Mouse (Mus musculus) MEL (cell line): ENCODE data around the gene Fgg. TPM values are rescaled to one million over a fixed set of nuclear protein-coding genes. Genes with fewer than 3 reads are reported as not detected.
A peak's percentile ranks its signal among the peaks of the same experiment; 100 is the strongest.

Source experiments
- DNase-seq: peaks from one replicate; pipeline ENCODE4 v3.0.0; 2011; ENCODE audit warnings: low read depth, low spot score
- H3K27ac ChIP-seq: 2 replicates; pipeline ENCODE4 v1.5.1; 2012; ENCODE audit warnings: low read depth, mild to moderate bottlenecking, control low read depth, low read length, moderate library complexity; ENCODE audit not compliant: control insufficient read depth
- H3K27me3 ChIP-seq, 2 experiments: fragments of 150-350 bp in 1 of 2; sonication (generic) in 1 of 2; 2 replicates each; pipeline ENCODE4 v1.6.1; 2012; ENCODE audit warnings: low read length in 2 of 2, mild to moderate bottlenecking in 2 of 2, improper control_type of control experiment in 1 of 2, moderate library complexity in 1 of 2; ENCODE audit not compliant: insufficient read depth in 2 of 2, control insufficient read depth in 1 of 2
- H3K36me3 ChIP-seq, 2 experiments: 2 replicates each; pipeline ENCODE4 v1.6.1; 2012 to 2014; ENCODE audit warnings: low read length in 2 of 2, improper control_type of control experiment in 1 of 2, inconsistent platforms in 1 of 2, mild to moderate bottlenecking in 1 of 2; ENCODE audit not compliant: insufficient read depth in 2 of 2, control insufficient read depth in 1 of 2
- H3K4me1 ChIP-seq, 2 experiments: fragments of 150-350 bp in 1 of 2; sonication (generic) in 1 of 2; 2 replicates each; pipeline ENCODE4 v1.6.1; 2012; ENCODE audit warnings: low read length in 2 of 2, improper control_type of control experiment in 1 of 2, mild to moderate bottlenecking in 1 of 2; ENCODE audit not compliant: insufficient read depth in 2 of 2, control insufficient read depth in 1 of 2
- H3K4me3 ChIP-seq, 2 experiments: fragments of 150-350 bp in 1 of 2; sonication (generic) in 1 of 2; 2 replicates each; pipeline ENCODE4 v1.5.1; 2012; ENCODE audit warnings: low read depth in 2 of 2, low read length in 2 of 2, mild to moderate bottlenecking in 2 of 2, moderate library complexity in 2 of 2, control low read depth in 1 of 2, improper control_type of control experiment in 1 of 2; ENCODE audit not compliant: control insufficient read depth in 1 of 2, insufficient read depth in 1 of 2
- H3K79me2 ChIP-seq: 2 replicates; pipeline ENCODE4 v1.6.1; 2012; ENCODE audit warnings: mild to moderate bottlenecking, low read length, moderate library complexity; ENCODE audit not compliant: control insufficient read depth, poor library complexity, insufficient read depth
- H3K9ac ChIP-seq: 2 replicates; pipeline ENCODE4 v1.6.1; 2012; ENCODE audit warnings: low read depth, mild to moderate bottlenecking, control low read depth, low read length, moderate library complexity; ENCODE audit not compliant: control insufficient read depth, poor library complexity, severe bottlenecking
- H3K9me3 ChIP-seq: fragments of 150-350 bp; sonication (generic); replicated peaks from 2 replicates; pipeline ENCODE4 v1.6.1; 2012; ENCODE audit warnings: mild to moderate bottlenecking, low read length, improper control_type of control experiment, moderate library complexity; ENCODE audit not compliant: insufficient read depth
- BHLHE40 ChIP-seq: IDR thresholded peaks from 2 replicates; pipeline ENCODE4 v1.6.1; 2012; ENCODE audit warnings: low read depth, mild to moderate bottlenecking, inconsistent platforms, low read length, improper control_type of control experiment, borderline replicate concordance
- CTCF ChIP-seq, 3 experiments: IDR thresholded peaks in 2 of 3; conservative IDR thresholded peaks in 1 of 3; 2 replicates each; pipeline ENCODE4 v1.5.1; 2011 to 2012; ENCODE audit warnings: low read length in 3 of 3, low read depth in 2 of 3, mild to moderate bottlenecking in 2 of 3, improper control_type of control experiment in 1 of 3, inconsistent platforms in 1 of 3, mixed read lengths in 1 of 3, moderate library complexity in 1 of 3; ENCODE audit not compliant: control insufficient read depth in 1 of 3, insufficient read depth in 1 of 3, poor library complexity in 1 of 3, severe bottlenecking in 1 of 3
- GATA1 ChIP-seq: IDR thresholded peaks from 2 replicates; pipeline ENCODE4 v1.6.1; 2011; ENCODE audit warnings: low read depth, low read length, improper control_type of control experiment
- MEF2A ChIP-seq: IDR thresholded peaks from 2 replicates; pipeline ENCODE4 v1.6.1; 2014; ENCODE audit warnings: low read depth, mild to moderate bottlenecking, inconsistent platforms, low read length, improper control_type of control experiment; ENCODE audit not compliant: poor library complexity, insufficient replicate concordance, severe bottlenecking; ENCODE audit errors: extremely low read depth
- MXI1 ChIP-seq: IDR thresholded peaks from 2 replicates; pipeline ENCODE4 v1.6.1; 2011; ENCODE audit warnings: mild to moderate bottlenecking, low read depth, low read length, improper control_type of control experiment
- MYB ChIP-seq: IDR thresholded peaks from 2 replicates; pipeline ENCODE4 v1.6.1; 2011; ENCODE audit warnings: mild to moderate bottlenecking, low read depth, low read length, improper control_type of control experiment
- MYC ChIP-seq: IDR thresholded peaks from 2 replicates; pipeline ENCODE4 v1.6.1; 2011; ENCODE audit warnings: low read depth, mild to moderate bottlenecking, low read length, improper control_type of control experiment, moderate library complexity
- POLR2AphosphoS2 ChIP-seq: IDR thresholded peaks from 2 replicates; pipeline ENCODE4 v1.6.1; 2011; ENCODE audit warnings: low read length, improper control_type of control experiment
- POLR2AphosphoS5 ChIP-seq: IDR thresholded peaks from 2 replicates; pipeline ENCODE4 v1.6.1; 2012; ENCODE audit warnings: low read depth, borderline replicate concordance, mild to moderate bottlenecking, inconsistent platforms, low read length, moderate library complexity, mixed read lengths
- RAD21 ChIP-seq: IDR thresholded peaks from 2 replicates; pipeline ENCODE4 v1.6.1; 2011; ENCODE audit warnings: mild to moderate bottlenecking, low read depth, low read length, improper control_type of control experiment
- SIN3A ChIP-seq: IDR thresholded peaks from 2 replicates; pipeline ENCODE4 v1.6.1; 2012; ENCODE audit warnings: low read length, improper control_type of control experiment, inconsistent platforms
- SMC3 ChIP-seq: IDR thresholded peaks from 2 replicates; pipeline ENCODE4 v1.6.1; 2011; ENCODE audit warnings: low read depth, low read length, improper control_type of control experiment
- ZC3H11A ChIP-seq: IDR thresholded peaks from 2 replicates; pipeline ENCODE4 v1.6.1; 2012; ENCODE audit warnings: low read depth, mild to moderate bottlenecking, inconsistent platforms, low read length, improper control_type of control experiment
- ZNF384 ChIP-seq: IDR thresholded peaks from 2 replicates; pipeline ENCODE4 v1.6.1; 2012; ENCODE audit warnings: low read depth, mild to moderate bottlenecking, inconsistent platforms, low read length, improper control_type of control experiment
- polyA plus RNA-seq, 2 experiments: library from polyadenylated mRNA; stranded (reverse) in 1 of 2; unstranded in 1 of 2; fragments of >175 nt in 1 of 2; fragments of >200 nt in 1 of 2; gene quantifications; 2 replicates each; pipeline versions ENCODE4 v1.2.1 to v1.2.4; 2012; ENCODE audit warnings: low replicate concordance in 2 of 2, low read depth in 1 of 2; ENCODE audit not compliant: insufficient read length in 2 of 2, insufficient read depth in 1 of 2, missing spikeins in 1 of 2
- total RNA-seq: library from RNA; depleted of rRNA; stranded (reverse); fragments of 300-350 nt; gene quantifications from 2 replicates; pipeline ENCODE4 v1.2.3, GENCODE M21; 2012

Gene Fgg
- total and polyA plus RNA-seq, 3 experiments: not detected

DNA sequence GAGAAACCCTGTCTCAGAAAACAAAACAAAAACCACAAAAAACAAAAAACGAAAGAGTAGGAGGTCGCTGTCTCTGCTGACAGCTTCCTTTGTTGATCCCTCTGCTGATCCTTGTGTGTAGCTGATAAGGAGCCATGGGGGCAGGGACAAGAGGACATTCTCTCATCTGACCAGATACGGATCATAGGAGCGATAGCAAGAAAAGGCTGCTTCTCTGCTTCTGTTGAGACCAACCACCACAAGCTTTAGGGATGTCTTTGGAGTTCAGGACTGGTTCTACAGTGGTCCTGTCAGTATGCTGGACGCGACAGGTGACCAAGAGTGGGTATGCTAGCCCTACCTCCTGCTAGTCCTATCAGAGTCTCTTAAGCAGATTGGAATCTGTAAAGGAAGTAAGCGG, 45.6 kb downstream of the Fgg start:
- DNase-seq: no peak
- peaks cover 0 to 6% of the 10 kb centered on the region in 2 experiments; a peak in 2 of 4 replicates for H3K36me3 ChIP-seq
- no peak overlapping the region for H3K27ac ChIP-seq
- no peak overlapping the region for H3K9ac ChIP-seq
- H3K4me3 ChIP-seq: no peak overlapping the region
- peaks cover 0 to 5% of the 10 kb centered on the region in 2 experiments; a peak in 1 of 4 replicates for H3K4me1 ChIP-seq
- H3K9me3 ChIP-seq: no peaks in the 10 kb centered on the region
- H3K79me2 ChIP-seq: peaks cover 12% of the 10 kb centered on the region
- H3K27me3 ChIP-seq: no peaks in the 10 kb centered on the region; a peak in 2 of 4 replicates
- no peak for TF ChIP-seq POLR2AphosphoS2
- TF ChIP-seq SIN3A: no peak
- no peak for TF ChIP-seq MYC
- TF ChIP-seq GATA1: no peak

- no peaks in the 10 kb centered on the region; a peak in 2 of 4 replicates for H3K27me3 ChIP-seq
- peak; percentile 89 for TF ChIP-seq ZNF384
- TF ChIP-seq SMC3: peak; percentile 42
- TF ChIP-seq RAD21: peak; percentile 70
- TF ChIP-seq MEF2A: no peak
- peak; percentile 31; the same call in 1 of the 2 replicates for TF ChIP-seq ZC3H11A
- TF ChIP-seq POLR2AphosphoS5: no peak
- TF ChIP-seq CTCF (IDR thresholded peaks at IDR 0.05 in 2 of 3, conservative IDR thresholded peaks at IDR 0.05 in 1 of 3; ENCODE audit: control insufficient read depth in 1 of 3, insufficient read depth in 1 of 3, low read depth in 2 of 3, low read length in 3 of 3, poor library complexity in 1 of 3, severe bottlenecking in 1 of 3): peak in 2 of 3 experiments; percentile 49 to 65; a peak in 4 of 6 replicates
- TF ChIP-seq, all 39 proteins: peak for 5
- Histone ChIP-seq H3K4me1 (peaks cover 0 to 5% of the 10 kb centered on the region in 2 experiments; a peak in 1 of 4 replicates), H3K9me3 (no peaks in the 10 kb centered on the region), H3K9ac (peak overlapping the region; percentile 56), H3K27ac (no peak overlapping the region), H3K79me2 (peaks cover 12% of the 10 kb centered on the region), H3K4me3 (peak overlapping the region; percentile 52 to 70), H3K36me3 (peaks cover 0 to 6% of the 10 kb centered on the region in 2 experiments; a peak in 2 of 4 replicates)
- peak; percentile 72 for DNase-seq
Measured at GRCm38 (mm10) chr3:83053758-83054157, 46.2 kb downstream of the Fgg start.

DNA sequence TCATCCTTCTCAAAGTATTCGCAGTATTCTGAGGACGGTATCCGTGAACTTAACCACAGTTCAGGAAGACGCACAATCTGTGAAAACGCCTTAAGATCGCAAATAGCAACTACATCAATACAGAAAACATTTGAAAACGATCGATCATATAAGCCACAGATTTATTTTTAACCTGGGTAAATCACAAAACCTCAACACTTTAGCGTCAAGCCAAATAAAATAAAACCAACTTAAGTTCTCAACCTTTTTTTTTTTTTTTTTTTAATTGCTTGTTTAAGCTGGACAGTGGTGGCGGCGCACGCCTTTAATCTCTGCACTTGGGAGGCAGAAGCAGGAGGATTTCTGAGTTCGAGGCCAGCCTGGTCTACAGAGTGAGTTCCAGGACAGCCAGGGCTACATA, 47.2 kb downstream of the Fgg start:
- H3K36me3 ChIP-seq: peaks cover 0 to 6% of the 10 kb centered on the region in 2 experiments; a peak in 3 of 4 replicates
- peaks cover 12% of the 10 kb centered on the region for H3K79me2 ChIP-seq
- peaks cover 0 to 5% of the 10 kb centered on the region in 2 experiments; a peak in 1 of 4 replicates for H3K4me1 ChIP-seq
- no peak for DNase-seq
- no peaks in the 10 kb centered on the region; a peak in 1 of 4 replicates for H3K27me3 ChIP-seq
- H3K4me3 ChIP-seq: peak overlapping the region; percentile 53 to 70
- TF ChIP-seq MYB: no peak
- 0 out of 2 replicates have a peak, but pooled peaks have one; percentile 9 for TF ChIP-seq SIN3A
- no peak for TF ChIP-seq BHLHE40
- peak; percentile 17; the same call in 1 of the 2 replicates for TF ChIP-seq MXI1
- peak; percentile 75 for TF ChIP-seq ZNF384
- H3K9me3 ChIP-seq: no peaks in the 10 kb centered on the region
- no peak overlapping the region; the same call in 1 of the 2 replicates for H3K27ac ChIP-seq
- peak overlapping the region; percentile 23 for H3K9ac ChIP-seq
